Mouse (Mus musculus) heart, embryonic 11.5 days (tissue): ENCODE measurements around the gene Ylpm1. TPM values are rescaled to one million over a fixed set of nuclear protein-coding genes. Genes with fewer than 3 reads are reported as not detected.

Source experiments
- ATAC-seq: fragments of 200-750 bp; cut with Nextera tagmentation; replicated peaks from 2 replicates; pipeline ENCODE4 v1.8.0; 2017; ENCODE audit warnings: moderate library complexity; ENCODE audit not compliant: insufficient number of reproducible peaks, low FRiP score, low TSS enrichment
- H3K27ac ChIP-seq: fragments of 300-500 bp; sonication (generic); 2 replicates; pipeline ENCODE4 v1.5.1; 2014; ENCODE audit warnings: mild to moderate bottlenecking, low read depth, low read length
- H3K27me3 ChIP-seq: fragments of 300-500 bp; sonication (generic); 2 replicates; pipeline ENCODE4 v1.6.1; 2014; ENCODE audit warnings: mild to moderate bottlenecking, low read length, mixed read lengths; ENCODE audit not compliant: control insufficient read depth, insufficient read depth
- H3K36me3 ChIP-seq: fragments of 300-500 bp; sonication (generic); 2 replicates; pipeline ENCODE4 v1.6.1; 2014; ENCODE audit warnings: mild to moderate bottlenecking, low read length, moderate library complexity, mixed read lengths; ENCODE audit not compliant: control insufficient read depth, insufficient read depth
- H3K4me1 ChIP-seq: fragments of 300-500 bp; sonication (generic); 2 replicates; pipeline ENCODE4 v1.6.1; 2014; ENCODE audit warnings: low read length; ENCODE audit not compliant: control insufficient read depth, insufficient read depth
- H3K4me2 ChIP-seq: fragments of 300-500 bp; sonication (generic); 2 replicates; pipeline ENCODE4 v1.6.1; 2014; ENCODE audit warnings: mild to moderate bottlenecking, moderate library complexity
- H3K4me3 ChIP-seq: fragments of 300-500 bp; sonication (generic); 2 replicates; pipeline ENCODE4 v1.5.1; 2014; ENCODE audit warnings: low read depth, low read length
- H3K9ac ChIP-seq: fragments of 300-500 bp; sonication (generic); 2 replicates; pipeline ENCODE4 v1.6.1; 2014; ENCODE audit warnings: mild to moderate bottlenecking, low read depth, low read length, moderate library complexity
- H3K9me3 ChIP-seq: fragments of 300-500 bp; sonication (generic); replicated peaks from 2 replicates; pipeline ENCODE4 v1.6.1; 2016; ENCODE audit warnings: low read length; ENCODE audit not compliant: control insufficient read depth
- WGBS: fragments of 180-500 bp; shearing (Covaris S2); extraction: QIAGEN DNeasy Blood & Tissue Kit; methylation state at CpG from one replicate; pipeline ENCODE4 v1.1.7; 2014; ENCODE audit not compliant: insufficient replicate concordance; 5-methylcytosine and 5-hydroxymethylcytosine counted together
- polyA plus RNA-seq: library from polyadenylated mRNA; unstranded; fragments of >200 nt; fragmentation: Nextera tagmentation; extraction: Ambion mirVana; gene quantifications from 2 replicates; pipeline ENCODE4 v1.2.1, GENCODE M21; 2014

Ylpm1 gene
- polyA plus RNA-seq, 1 experiment from 2014 or later = 30.4 TPM

GRCm38 (mm10) chr12:85094706-85095105, 98.6 kb downstream of the Ylpm1 start:
- ATAC-seq = no peak
- 78% methylated on average over 10 of the region's 10 CpGs for WGBS
- Histone ChIP-seq H3K4me3 (no peak overlapping the region), H3K4me1 (no peaks in the 10 kb centered on the region; the same call in 1 of the 2 replicates), H3K27me3 (no peaks in the 10 kb centered on the region), H3K36me3 (no peaks in the 10 kb centered on the region), H3K4me2 (no peak overlapping the region), H3K27ac (no peak overlapping the region), H3K9ac (no peak overlapping the region), H3K9me3 (no peaks in the 10 kb centered on the region)

DNA sequence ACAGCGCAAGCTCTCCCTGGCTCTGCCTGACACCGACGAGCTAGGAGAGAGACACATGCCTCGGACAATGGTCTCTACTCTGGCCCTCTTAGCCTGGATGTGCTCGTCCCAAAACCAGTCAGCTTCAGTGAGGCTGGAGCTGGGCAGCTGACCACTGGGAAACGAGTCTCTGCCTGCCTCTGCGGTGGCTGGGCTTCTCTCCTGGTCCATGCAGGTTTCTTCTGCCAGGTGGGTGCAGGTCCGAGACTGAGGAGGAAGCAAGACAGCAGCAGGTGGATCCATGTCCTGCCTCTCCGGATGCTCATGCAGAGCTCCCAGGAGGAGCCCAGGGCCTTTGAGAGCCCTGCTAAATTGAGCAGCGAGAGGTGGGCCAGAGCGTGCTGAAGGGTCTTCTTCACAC, 99.0 kb downstream of the Ylpm1 start:
- Histone ChIP-seq H3K4me3 (no peak overlapping the region), H3K4me1 (no peaks in the 10 kb centered on the region; the same call in 1 of the 2 replicates), H3K27me3 (no peaks in the 10 kb centered on the region), H3K9me3 (no peaks in the 10 kb centered on the region), H3K4me2 (no peak overlapping the region), H3K9ac (no peak overlapping the region), H3K27ac (no peak overlapping the region), H3K36me3 (no peaks in the 10 kb centered on the region)
- ATAC-seq = no peak
- 82% methylated on average over 11 of the region's 11 CpGs for WGBS

DNA sequence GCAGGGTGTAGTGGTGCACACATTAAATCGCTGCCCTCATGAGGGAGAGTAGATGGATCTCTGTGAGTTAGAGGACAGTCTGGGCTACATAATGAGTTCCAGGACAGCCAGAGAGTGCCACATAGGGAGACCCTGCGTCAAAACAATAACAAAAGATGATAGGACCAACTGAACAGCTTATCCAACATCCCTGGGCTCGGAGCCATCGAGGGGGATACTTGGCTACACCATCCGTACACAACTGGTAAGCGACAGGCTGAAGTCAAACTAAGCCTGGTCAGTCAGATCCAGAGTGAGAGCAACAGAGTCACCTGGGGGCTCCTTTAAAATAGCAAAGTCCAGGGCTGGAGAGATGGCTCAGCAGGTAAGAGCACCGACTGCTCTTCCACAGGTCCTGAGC, 99.7 kb downstream of the Ylpm1 start:
- 84% methylated on average over 7 of the region's 7 CpGs for whole genome bisulfite sequencing
- Histone ChIP-seq H3K4me3 (no peak overlapping the region), H3K4me2 (no peak overlapping the region), H3K4me1 (no peaks in the 10 kb centered on the region), H3K27me3 (no peaks in the 10 kb centered on the region), H3K9me3 (no peaks in the 10 kb centered on the region), H3K9ac (no peak overlapping the region), H3K36me3 (no peaks in the 10 kb centered on the region), H3K27ac (no peak overlapping the region)
- no peak for ATAC-seq

GRCm38 (mm10) chr12:85101001-85101400, 104.9 kb downstream of the Ylpm1 start:
- Histone ChIP-seq H3K4me3 (no peak overlapping the region), H3K9ac (no peak overlapping the region), H3K9me3 (no peaks in the 10 kb centered on the region), H3K4me1 (no peaks in the 10 kb centered on the region), H3K36me3 (no peaks in the 10 kb centered on the region), H3K27ac (no peak overlapping the region), H3K4me2 (no peak overlapping the region), H3K27me3 (no peaks in the 10 kb centered on the region)
- ATAC-seq = no peak
- 78% methylated on average over 14 of the region's 14 CpGs for WGBS

- Histone ChIP-seq H3K4me1 (peaks cover 2% of the 10 kb centered on the region; the same call in 1 of the 2 replicates), H3K27me3 (no peaks in the 10 kb centered on the region), H3K27ac (no peak overlapping the region), H3K4me2 (no peak overlapping the region), H3K36me3 (no peaks in the 10 kb centered on the region), H3K9ac (no peak overlapping the region), H3K4me3 (no peak overlapping the region), H3K9me3 (no peaks in the 10 kb centered on the region)
- ATAC-seq = no peak
- 72% methylated on average over 5 of the region's 5 CpGs for WGBS
These were observed 105.5 kb downstream of the Ylpm1 start for GRCm38 (mm10) chr12:85101521-85102106.

DNA sequence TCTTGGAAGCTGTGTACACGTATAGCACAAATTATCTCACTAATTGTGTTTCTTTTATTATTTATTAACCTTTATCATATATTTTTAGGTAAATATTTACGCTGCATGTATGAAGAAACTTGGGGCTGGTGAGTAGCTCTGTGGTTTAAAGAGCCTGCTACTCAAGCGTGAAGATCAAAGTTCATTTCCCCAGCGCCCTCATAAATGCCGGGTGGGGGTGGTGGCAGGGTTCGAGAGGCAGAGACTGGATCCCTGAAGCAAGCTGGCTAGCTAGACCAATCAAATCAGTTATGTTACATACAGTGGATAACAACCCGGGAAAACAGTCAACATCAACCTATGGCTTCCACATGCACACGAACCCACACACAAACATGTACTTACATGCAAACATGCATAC, 107.0 kb downstream of the Ylpm1 start:
- WGBS = 83% methylated on average over 8 of the region's 8 CpGs
- no peak overlapping the region for H3K27ac ChIP-seq
- ATAC-seq = no peak
- H3K9ac ChIP-seq = no peak overlapping the region
- H3K9me3 ChIP-seq = no peaks in the 10 kb centered on the region
- peaks cover 3% of the 10 kb centered on the region; the same call in 1 of the 2 replicates for H3K4me1 ChIP-seq
- no peaks in the 10 kb centered on the region for H3K27me3 ChIP-seq
- H3K4me3 ChIP-seq = no peak overlapping the region
- H3K4me2 ChIP-seq = no peak overlapping the region
- no peaks in the 10 kb centered on the region for H3K36me3 ChIP-seq

- Histone ChIP-seq H3K4me2 (no peak overlapping the region), H3K9ac (no peak overlapping the region), H3K9me3 (no peaks in the 10 kb centered on the region), H3K4me3 (no peak overlapping the region), H3K36me3 (no peaks in the 10 kb centered on the region), H3K27me3 (no peaks in the 10 kb centered on the region), H3K27ac (no peak overlapping the region), H3K4me1 (peaks cover 6% of the 10 kb centered on the region)
- no peak for ATAC-seq
- WGBS = 85% methylated on average over 8 of the region's 8 CpGs
These were observed 108.7 kb downstream of the Ylpm1 start for GRCm38 (mm10) chr12:85104789-85105188.

DNA sequence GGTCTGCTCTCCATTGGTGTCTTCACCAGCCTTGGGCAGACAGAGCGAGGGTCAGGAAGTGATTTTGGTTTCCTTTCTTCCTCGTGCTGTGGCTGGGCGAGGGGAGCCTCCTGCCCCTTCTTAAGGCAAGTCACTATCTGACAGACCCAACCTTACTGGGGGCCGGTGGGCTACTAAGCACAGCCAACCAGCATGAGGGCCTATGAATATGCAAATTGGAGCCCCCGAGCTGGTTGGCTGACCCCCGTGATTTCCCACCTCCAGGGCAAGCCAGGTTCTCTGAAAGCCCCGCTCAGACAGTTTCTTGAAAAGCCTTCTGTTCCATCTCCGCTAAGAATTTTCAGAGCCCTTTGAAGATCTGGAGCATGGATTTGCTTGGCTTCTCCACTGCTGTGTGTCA, 110.2 kb downstream of the Ylpm1 start:
- peak overlapping the region; percentile 60 for H3K4me2 ChIP-seq
- H3K9ac ChIP-seq = peak overlapping the region; percentile 59; the same call in 1 of the 2 replicates
- no peaks in the 10 kb centered on the region for H3K27me3 ChIP-seq
- no peak for ATAC-seq
- no peaks in the 10 kb centered on the region for H3K9me3 ChIP-seq
- 2% methylated on average over 8 of the region's 8 CpGs for WGBS
- H3K27ac ChIP-seq = no peak overlapping the region
- H3K4me1 ChIP-seq = peaks cover 9% of the 10 kb centered on the region
- H3K36me3 ChIP-seq = no peaks in the 10 kb centered on the region
- peak overlapping the region; percentile 26 for H3K4me3 ChIP-seq

GRCm38 (mm10) chr12:85108643-85109042, 112.5 kb downstream of the Ylpm1 start:
- Histone ChIP-seq H3K4me1 (peaks cover 26% of the 10 kb centered on the region), H3K27ac (no peak overlapping the region), H3K9me3 (no peaks in the 10 kb centered on the region), H3K36me3 (no peaks in the 10 kb centered on the region), H3K4me3 (no peak overlapping the region), H3K9ac (no peak overlapping the region), H3K4me2 (no peak overlapping the region), H3K27me3 (no peaks in the 10 kb centered on the region)
- no peak for ATAC-seq
- WGBS = 73% methylated on average over 3 of the region's 3 CpGs
